Mouse (Mus musculus): ENCODE data around the gene Klf11. TPM values are rescaled to one million over a fixed set of nuclear protein-coding genes. Genes with fewer than 3 reads are reported as not detected.
A peak's percentile ranks its signal among the peaks of the same experiment; 100 is the strongest.

Gene Klf11
- total and polyA plus RNA-seq, 3 experiments = 7.8 to 13.5 (median 8.8) TPM

GRCm38 (mm10) chr12:24619436-24619835 lies 31.6 kb upstream of the Klf11 start:
- intact Hi-C loops (cut with DNase I) = no loop called here
- Histone ChIP-seq H3K27me3 (ENCODE audit: control insufficient read depth, insufficient read depth, low read length) (no peaks in the 10 kb centered on the region), H3K4me3 (no peak overlapping the region), H3K79me2 (replicated peaks; ENCODE audit: control insufficient read depth, insufficient read depth, low read length) (no peaks in the 10 kb centered on the region), H3K4me1 (ENCODE audit: control insufficient read depth, insufficient read depth, low read length) (no peaks in the 10 kb centered on the region; the same call in 1 of the 2 replicates), H3K9ac (ENCODE audit: low read depth, low read length) (no peak overlapping the region), H3K27ac (no peak overlapping the region), H3K36me3 (ENCODE audit: control insufficient read depth, insufficient read depth, low read length) (no peaks in the 10 kb centered on the region)
- no peak for DNase-seq
- TF ChIP-seq POLR2A (IDR thresholded peaks at IDR 0.05; ENCODE audit: insufficient read depth, low read depth, low read length) (no peak), EP300 (IDR thresholded peaks at IDR 0.05; ENCODE audit: insufficient read depth, low read depth, low read length) (no peak)
- 84% methylated on average over 4 of the region's 4 CpGs for WGBS

GRCm38 (mm10) chr12:24623486-24624251 lies 27.4 kb upstream of the Klf11 start:
- no peak overlapping the region for H3K9ac ChIP-seq (ENCODE audit: low read depth, low read length)
- TF ChIP-seq POLR2A (IDR thresholded peaks at IDR 0.05; ENCODE audit: insufficient read depth, low read depth, low read length) (no peak), EP300 (IDR thresholded peaks at IDR 0.05; ENCODE audit: insufficient read depth, low read depth, low read length) (no peak), CTCF (IDR thresholded peaks at IDR 0.05) (no peak)
- no peak for DNase-seq
- H3K79me2 ChIP-seq (replicated peaks; ENCODE audit: control insufficient read depth, insufficient read depth, low read length) = no peaks in the 10 kb centered on the region
- H3K4me1 ChIP-seq (ENCODE audit: control insufficient read depth, insufficient read depth, low read length) = no peaks in the 10 kb centered on the region; the same call in 1 of the 2 replicates
- intact Hi-C loops (cut with DNase I) = no loop called here
- H3K27me3 ChIP-seq (ENCODE audit: control insufficient read depth, insufficient read depth, low read length) = no peaks in the 10 kb centered on the region
- no peak overlapping the region for H3K27ac ChIP-seq
- H3K36me3 ChIP-seq (ENCODE audit: control insufficient read depth, insufficient read depth, low read length) = no peaks in the 10 kb centered on the region
- no peak overlapping the region for H3K4me3 ChIP-seq
- WGBS = 67% methylated on average over 12 of the region's 12 CpGs

GRCm38 (mm10) chr12:24626401-24626800 lies 24.7 kb upstream of the Klf11 start:
- Histone ChIP-seq H3K27ac (no peak overlapping the region), H3K27me3 (ENCODE audit: control insufficient read depth, insufficient read depth, low read length) (no peaks in the 10 kb centered on the region), H3K4me3 (no peak overlapping the region), H3K4me1 (ENCODE audit: control insufficient read depth, insufficient read depth, low read length) (no peaks in the 10 kb centered on the region; the same call in 1 of the 2 replicates), H3K9ac (ENCODE audit: low read depth, low read length) (no peak overlapping the region), H3K79me2 (replicated peaks; ENCODE audit: control insufficient read depth, insufficient read depth, low read length) (no peaks in the 10 kb centered on the region), H3K36me3 (ENCODE audit: control insufficient read depth, insufficient read depth, low read length) (no peaks in the 10 kb centered on the region)
- no peak for DNase-seq
- intact Hi-C loops (cut with DNase I) = no loop called here
- TF ChIP-seq CTCF (IDR thresholded peaks at IDR 0.05) (no peak), POLR2A (IDR thresholded peaks at IDR 0.05; ENCODE audit: insufficient read depth, low read depth, low read length) (no peak), EP300 (IDR thresholded peaks at IDR 0.05; ENCODE audit: insufficient read depth, low read depth, low read length) (no peak)
- WGBS = 94% methylated on average over 5 of the region's 5 CpGs

GRCm38 (mm10) chr12:24627215-24627614 lies 23.9 kb upstream of the Klf11 start:
- peak in 1 of 2 experiments; percentile 53 for DNase-seq
- intact Hi-C loops (cut with DNase I) = no loop called here
- TF ChIP-seq CTCF (IDR thresholded peaks at IDR 0.05) = no peak
- TF ChIP-seq EP300 (IDR thresholded peaks at IDR 0.05; ENCODE audit: insufficient read depth, low read depth, low read length) = no peak
- TF ChIP-seq POLR2A (IDR thresholded peaks at IDR 0.05; ENCODE audit: insufficient read depth, low read depth, low read length) = no peak

GRCm38 (mm10) chr12:24630220-24630619 lies 20.9 kb upstream of the Klf11 start:
- no peaks in the 10 kb centered on the region for H3K36me3 ChIP-seq (ENCODE audit: control insufficient read depth, insufficient read depth, low read length)
- DNase-seq = peak; percentile 46 to 51
- no peaks in the 10 kb centered on the region for H3K27me3 ChIP-seq (ENCODE audit: control insufficient read depth, insufficient read depth, low read length)
- no peaks in the 10 kb centered on the region for H3K79me2 ChIP-seq (replicated peaks; ENCODE audit: control insufficient read depth, insufficient read depth, low read length)
- H3K27ac ChIP-seq = no peak overlapping the region
- H3K9ac ChIP-seq (ENCODE audit: low read depth, low read length) = no peak overlapping the region
- TF ChIP-seq EP300 (IDR thresholded peaks at IDR 0.05; ENCODE audit: insufficient read depth, low read depth, low read length) (no peak), CTCF (IDR thresholded peaks at IDR 0.05) (peak; percentile 76)
- intact Hi-C loops (cut with DNase I) = loop anchor here (1.0 to 2.0 kb wide), 3 partner anchors 21 to 67 kb away; partner anchors contain the start of gene Klf11
- peaks cover 11% of the 10 kb centered on the region for H3K4me1 ChIP-seq (ENCODE audit: control insufficient read depth, insufficient read depth, low read length)
- H3K4me3 ChIP-seq = no peak overlapping the region
- WGBS = 77% methylated on average over 1 of the region's 1 CpGs

More at GRCm38 (mm10) chr12:24627215-24627614, 23.9 kb upstream of the Klf11 start:
- Histone ChIP-seq H3K4me1 (ENCODE audit: control insufficient read depth, insufficient read depth, low read length) (no peaks in the 10 kb centered on the region; the same call in 1 of the 2 replicates), H3K79me2 (replicated peaks; ENCODE audit: control insufficient read depth, insufficient read depth, low read length) (no peaks in the 10 kb centered on the region), H3K9ac (ENCODE audit: low read depth, low read length) (no peak overlapping the region), H3K36me3 (ENCODE audit: control insufficient read depth, insufficient read depth, low read length) (no peaks in the 10 kb centered on the region), H3K27ac (no peak overlapping the region), H3K27me3 (ENCODE audit: control insufficient read depth, insufficient read depth, low read length) (no peaks in the 10 kb centered on the region), H3K4me3 (no peak overlapping the region)
- 17% methylated on average over 3 of the region's 3 CpGs for WGBS

GRCm38 (mm10) chr12:24632404-24632803 lies 18.7 kb upstream of the Klf11 start:
- Histone ChIP-seq H3K79me2 (replicated peaks; ENCODE audit: control insufficient read depth, insufficient read depth, low read length) (no peaks in the 10 kb centered on the region), H3K9ac (ENCODE audit: low read depth, low read length) (no peak overlapping the region), H3K27me3 (ENCODE audit: control insufficient read depth, insufficient read depth, low read length) (no peaks in the 10 kb centered on the region), H3K4me3 (no peak overlapping the region), H3K36me3 (ENCODE audit: control insufficient read depth, insufficient read depth, low read length) (no peaks in the 10 kb centered on the region), H3K27ac (no peak overlapping the region), H3K4me1 (ENCODE audit: control insufficient read depth, insufficient read depth, low read length) (peaks cover 11% of the 10 kb centered on the region)
- no peak for DNase-seq
- WGBS = 74% methylated on average over 4 of the region's 4 CpGs
- no peak for TF ChIP-seq CTCF (IDR thresholded peaks at IDR 0.05)
- no peak for TF ChIP-seq EP300 (IDR thresholded peaks at IDR 0.05; ENCODE audit: insufficient read depth, low read depth, low read length)
- no peak for TF ChIP-seq POLR2A (IDR thresholded peaks at IDR 0.05; ENCODE audit: insufficient read depth, low read depth, low read length)
- intact Hi-C loops (cut with DNase I) = no loop called here

All from heart, adult 2 months (tissue).